Mouse (Mus musculus) CH12F3 (cell line): ENCODE measurements at regions not wholly inside any gene's neighbourhood (a gene's known extent, or its start where the extent isn't known, plus 50 kb on each side); places are given as distances from the start of the nearest gene placed in this dataset.

Source experiments
- in situ Hi-C: fragments of 300-500 bp; cut with MboI; formaldehyde crosslinking; loops from 2 replicates; pipeline ENCODE4 v1.14.3; 2020; ENCODE audit warnings: low sequenced_read_pairs

GRCm38 (mm10) chr15:8582676-8583075 is 62.9 kb upstream of the Gm2310 start:
- in situ Hi-C loops = loop anchor here (10.0 kb wide), 1 partner anchor 128 kb away; no protein-coding TSS in a partner anchor

GRCm38 (mm10) chr15:8581146-8581913 is 61.6 kb upstream of the Gm2310 start:
- in situ Hi-C loops = loop anchor here (10.0 kb wide), 1 partner anchor 127 kb away; no protein-coding TSS in a partner anchor

- in situ Hi-C loops = loop anchor here (10.0 kb wide), 1 partner anchor 125 kb away; no protein-coding TSS in a partner anchor
Measured at GRCm38 (mm10) chr15:8580077-8580476, 60.3 kb upstream of the Gm2310 start.

DNA sequence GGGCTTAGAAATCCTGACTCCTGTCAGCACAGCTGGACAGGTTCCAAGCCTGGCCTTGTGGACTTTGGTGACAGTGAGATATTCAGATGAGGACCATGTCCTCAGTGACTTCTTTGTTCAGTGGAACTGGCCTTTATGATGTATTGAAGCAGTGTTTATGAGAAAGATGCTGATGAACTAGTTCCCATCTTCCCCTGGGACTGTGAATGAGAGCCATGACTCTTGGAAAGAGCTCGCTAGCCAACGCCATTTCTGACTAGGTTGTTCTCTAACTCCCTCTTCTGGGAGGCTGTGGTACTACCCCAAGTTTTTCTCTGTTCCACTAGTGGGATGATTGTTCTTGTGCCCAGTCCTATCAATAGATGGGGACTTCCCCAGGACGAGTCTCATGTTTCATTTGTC is 57.7 kb upstream of the Gm2310 start:
- in situ Hi-C loops = no loop called here

DNA sequence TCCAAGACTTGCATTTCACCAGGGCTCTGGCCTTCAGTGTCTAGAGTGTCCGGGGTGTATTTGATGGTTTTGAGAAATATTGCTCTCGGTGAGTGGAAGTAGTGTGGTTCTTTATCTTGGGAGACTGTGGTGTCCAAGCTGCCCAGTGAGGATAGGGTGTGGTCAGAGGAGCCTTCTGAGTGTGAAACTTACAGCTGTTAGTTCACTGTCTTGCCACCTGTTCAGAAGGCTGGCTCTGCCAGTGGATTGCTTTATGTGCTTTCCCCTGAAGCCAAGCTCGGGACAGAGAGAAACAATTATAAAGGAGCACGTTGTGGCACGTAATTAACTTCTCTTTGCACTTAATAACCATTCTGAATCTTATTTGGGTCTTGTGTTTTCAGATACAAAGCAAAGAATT is 57.2 kb upstream of the Gm2310 start:
- in situ Hi-C loops = no loop called here

DNA sequence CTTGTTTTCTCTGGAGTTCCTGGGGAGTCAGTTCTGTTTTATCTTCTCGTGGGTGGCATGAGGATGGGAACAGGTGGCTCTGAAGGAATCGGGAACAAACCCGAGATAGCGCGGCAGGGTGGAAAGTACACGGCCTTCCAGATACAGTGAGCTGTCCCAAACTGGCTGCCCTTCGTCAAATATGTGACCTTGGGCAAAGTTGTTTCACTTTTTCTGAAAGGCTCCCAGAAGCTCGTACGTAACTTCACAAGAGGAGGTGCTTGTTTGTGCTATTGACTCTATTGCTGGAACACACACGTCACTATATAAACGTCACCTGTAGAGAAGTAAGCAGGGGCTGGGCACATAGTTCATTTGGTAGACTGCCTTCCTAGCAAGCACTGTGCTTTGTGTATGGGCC is 49.9 kb upstream of the Gm2310 start:
- in situ Hi-C loops = no loop called here
